Mouse (Mus musculus): ENCODE measurements at regions not wholly inside any gene's neighbourhood (a gene's known extent, or its start where the extent isn't known, plus 50 kb on each side); places are given as distances from the start of the nearest gene placed in this dataset.

GRCm38 (mm10) chr1:157009427-157009826, 70.0 kb upstream of the Ralgps2 start:
- Histone ChIP-seq H3K36me3 (no peaks in the 10 kb centered on the region), H3K27ac (no peak overlapping the region), H3K27me3 (no peaks in the 10 kb centered on the region), H3K9me3 (no peaks in the 10 kb centered on the region), H3K9ac (replicated peaks) (no peak overlapping the region), H3K4me2 (replicated peaks) (no peak overlapping the region), H3K4me1 (replicated peaks) (no peaks in the 10 kb centered on the region), H3K4me3 (replicated peaks) (no peak overlapping the region)
- no peak for ATAC-seq
- WGBS: 78% methylated on average over 9 of the region's 9 CpGs

DNA sequence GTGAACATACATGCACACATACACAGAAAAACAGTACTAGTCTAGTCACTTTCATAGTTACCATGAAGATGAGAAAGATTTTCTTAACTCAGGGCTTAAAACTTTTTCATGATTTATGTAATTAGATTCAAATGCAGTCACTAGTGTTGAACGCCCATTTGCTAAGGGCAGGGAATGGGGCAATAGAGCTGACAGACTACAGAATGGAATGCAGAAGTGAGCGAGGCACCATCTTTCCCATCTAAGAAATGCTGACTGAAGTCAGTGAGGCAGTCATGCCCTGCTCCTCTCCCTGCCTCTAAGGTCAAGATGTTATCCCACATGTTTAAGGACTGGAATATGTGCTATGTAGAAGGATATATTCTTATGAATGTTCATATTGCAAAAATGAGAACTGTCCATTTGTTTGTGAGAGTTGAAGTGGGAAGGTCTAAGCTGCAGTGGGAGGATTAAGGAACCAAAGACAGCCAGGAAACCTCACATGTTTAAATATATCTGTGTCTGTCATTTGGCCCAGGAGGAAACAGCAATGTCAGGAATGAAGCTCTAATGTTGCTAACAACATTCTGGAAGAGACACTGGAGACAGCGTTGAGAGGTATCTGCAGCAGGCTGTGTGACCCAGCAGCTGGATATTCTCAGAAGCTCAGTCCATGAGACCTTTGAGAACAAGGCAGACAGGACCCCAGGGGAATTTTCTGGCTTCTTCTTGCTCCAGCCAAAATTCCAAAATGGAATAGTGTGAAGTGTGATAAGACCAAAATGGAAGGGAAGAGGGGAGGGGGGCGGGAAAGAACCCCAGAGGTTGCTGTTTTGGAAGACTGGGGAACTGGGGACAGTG, 68.7 kb upstream of the Ralgps2 start:
- no peak overlapping the region for H3K9ac ChIP-seq (replicated peaks)
- WGBS: 93% methylated on average over 4 of the region's 4 CpGs
- no peaks in the 10 kb centered on the region for H3K4me1 ChIP-seq (replicated peaks)
- H3K4me3 ChIP-seq (replicated peaks): no peak overlapping the region
- no peaks in the 10 kb centered on the region for H3K36me3 ChIP-seq
- H3K4me2 ChIP-seq (replicated peaks): no peak overlapping the region
- no peaks in the 10 kb centered on the region for H3K27me3 ChIP-seq
- no peaks in the 10 kb centered on the region for H3K9me3 ChIP-seq
- ATAC-seq: no peak
- no peak overlapping the region for H3K27ac ChIP-seq

- no peak for ATAC-seq
Observed at GRCm38 (mm10) chr1:157004312-157005074, 65.1 kb upstream of the Ralgps2 start.

DNA sequence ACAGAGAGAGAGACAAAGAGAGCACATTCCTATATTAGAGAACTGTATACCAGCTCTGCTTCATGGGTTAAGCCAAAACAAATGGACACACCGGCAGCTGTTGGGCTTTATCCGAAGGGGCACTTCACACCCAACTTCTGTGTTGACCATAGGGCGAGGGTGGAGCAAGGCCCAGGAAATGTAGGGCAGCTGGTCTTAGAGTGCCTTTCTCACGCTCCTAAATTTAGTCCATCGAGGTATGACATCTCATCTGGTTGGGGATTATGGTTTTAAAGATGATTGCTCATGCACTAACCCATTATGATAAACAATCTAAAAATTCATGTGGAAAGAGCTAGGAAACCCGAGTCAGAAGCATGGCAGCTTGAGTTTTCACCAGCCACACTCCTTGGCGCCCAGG, 63.6 kb upstream of the Ralgps2 start:
- H3K9me3 ChIP-seq: no peaks in the 10 kb centered on the region
- no peak for ATAC-seq
- no peaks in the 10 kb centered on the region for H3K27me3 ChIP-seq
- peaks cover 14% of the 10 kb centered on the region for H3K4me1 ChIP-seq (replicated peaks)
- no peak overlapping the region for H3K4me3 ChIP-seq (replicated peaks)
- H3K36me3 ChIP-seq: no peaks in the 10 kb centered on the region
- no peak overlapping the region for H3K9ac ChIP-seq (replicated peaks)
- H3K27ac ChIP-seq: no peak overlapping the region
- H3K4me2 ChIP-seq (replicated peaks): no peak overlapping the region
- WGBS: 89% methylated on average over 7 of the region's 7 CpGs

More at GRCm38 (mm10) chr1:157004312-157005074, 65.1 kb upstream of the Ralgps2 start:
- Histone ChIP-seq H3K27me3 (no peaks in the 10 kb centered on the region), H3K4me2 (replicated peaks) (no peak overlapping the region), H3K9me3 (no peaks in the 10 kb centered on the region), H3K27ac (no peak overlapping the region), H3K4me3 (replicated peaks) (no peak overlapping the region), H3K36me3 (no peaks in the 10 kb centered on the region), H3K4me1 (replicated peaks) (peaks cover 6% of the 10 kb centered on the region), H3K9ac (replicated peaks) (no peak overlapping the region)
- 91% methylated on average over 16 of the region's 16 CpGs for WGBS

- no peak for ATAC-seq
- Histone ChIP-seq H3K4me2 (replicated peaks) (no peak overlapping the region), H3K27ac (no peak overlapping the region), H3K9me3 (no peaks in the 10 kb centered on the region), H3K36me3 (no peaks in the 10 kb centered on the region), H3K4me3 (replicated peaks) (no peak overlapping the region), H3K4me1 (replicated peaks) (peaks cover 22% of the 10 kb centered on the region), H3K9ac (replicated peaks) (no peak overlapping the region), H3K27me3 (no peaks in the 10 kb centered on the region)
- 94% methylated on average over 2 of the region's 2 CpGs for WGBS
Observed at GRCm38 (mm10) chr1:157002258-157002657, 62.8 kb upstream of the Ralgps2 start.

DNA sequence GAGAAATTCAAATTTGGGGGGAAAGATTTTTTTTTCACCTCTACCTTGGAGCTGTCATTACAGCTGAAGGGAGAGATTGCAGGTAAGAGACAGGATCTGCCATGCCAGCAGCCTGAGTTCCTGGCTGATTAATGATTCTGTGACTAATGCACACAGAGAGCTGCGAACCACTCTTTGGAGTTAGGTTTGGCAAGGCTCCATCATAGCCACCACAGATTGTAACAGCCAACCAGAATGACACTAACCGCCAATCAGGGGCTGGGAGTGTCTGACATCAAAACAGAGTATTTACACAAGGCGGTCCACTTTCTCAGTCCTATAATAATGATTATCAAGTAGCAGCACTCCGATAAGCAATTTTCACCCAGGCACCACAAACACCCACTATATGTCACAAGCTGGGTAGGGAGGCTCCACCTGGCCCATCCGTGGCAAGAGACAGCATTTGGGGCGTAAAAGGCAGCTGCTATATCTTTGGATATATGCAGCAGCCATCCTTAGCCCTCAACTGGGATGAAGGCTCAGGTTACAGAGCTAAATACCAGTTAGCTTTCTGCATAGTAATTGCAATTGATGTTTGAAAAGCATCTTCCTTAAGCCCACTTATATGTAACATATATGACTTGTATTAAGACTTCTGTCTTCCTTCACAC, 61.7 kb upstream of the Ralgps2 start:
- Histone ChIP-seq H3K36me3 (no peaks in the 10 kb centered on the region), H3K9me3 (no peaks in the 10 kb centered on the region), H3K4me3 (replicated peaks) (no peak overlapping the region), H3K4me1 (replicated peaks) (peaks cover 32% of the 10 kb centered on the region), H3K27ac (no peak overlapping the region), H3K9ac (replicated peaks) (no peak overlapping the region), H3K4me2 (replicated peaks) (no peak overlapping the region), H3K27me3 (no peaks in the 10 kb centered on the region)
- WGBS: 70% methylated on average over 6 of the region's 6 CpGs
- no peak for ATAC-seq

DNA sequence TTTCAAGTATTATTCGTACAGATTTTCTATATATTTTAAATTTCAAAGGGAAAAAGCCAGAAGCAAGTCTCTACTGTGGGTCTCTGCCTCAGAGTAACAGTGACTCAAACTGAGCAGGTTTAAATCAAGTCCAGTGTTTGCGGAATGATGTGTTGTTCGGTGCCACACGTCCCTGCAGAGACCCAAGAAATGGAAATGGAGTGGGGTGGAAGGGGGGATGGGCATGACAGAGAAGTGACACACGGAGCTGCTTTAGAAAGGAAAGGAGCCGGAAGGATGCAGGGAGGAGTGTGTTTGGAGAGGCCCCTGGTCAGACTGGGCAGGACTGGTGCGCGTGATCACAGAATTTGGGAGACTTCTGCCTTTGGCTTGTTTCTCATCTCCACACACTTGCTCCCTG, 60.5 kb upstream of the Ralgps2 start:
- Histone ChIP-seq H3K9ac (replicated peaks) (no peak overlapping the region), H3K4me1 (replicated peaks) (peaks cover 32% of the 10 kb centered on the region), H3K27ac (no peak overlapping the region), H3K27me3 (no peaks in the 10 kb centered on the region), H3K36me3 (no peaks in the 10 kb centered on the region), H3K9me3 (no peaks in the 10 kb centered on the region), H3K4me3 (replicated peaks) (no peak overlapping the region), H3K4me2 (replicated peaks) (no peak overlapping the region)
- 55% methylated on average over 8 of the region's 8 CpGs for WGBS
- ATAC-seq: no peak

DNA sequence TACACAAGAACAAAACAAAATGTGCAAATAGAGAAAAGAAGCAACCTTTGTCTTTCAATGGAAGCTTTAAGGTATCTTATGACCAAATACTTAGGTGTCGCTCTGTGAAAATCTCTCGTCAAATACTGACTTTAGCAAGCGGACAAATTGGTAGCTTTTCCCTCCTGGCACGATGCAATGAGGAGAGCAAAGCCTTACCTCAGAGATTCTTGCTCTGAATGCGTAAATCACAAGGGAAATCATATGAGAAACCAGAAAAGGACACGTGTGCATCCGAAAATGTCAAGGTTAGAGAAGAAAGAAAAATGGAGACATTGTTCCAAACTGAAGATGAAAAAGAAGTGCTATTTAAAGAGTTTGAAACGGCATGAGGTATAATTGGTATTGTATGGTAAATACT, 59.8 kb upstream of the Ralgps2 start:
- Histone ChIP-seq H3K4me2 (replicated peaks) (no peak overlapping the region), H3K4me1 (replicated peaks) (peaks cover 32% of the 10 kb centered on the region), H3K9ac (replicated peaks) (no peak overlapping the region), H3K4me3 (replicated peaks) (no peak overlapping the region), H3K27ac (no peak overlapping the region), H3K27me3 (no peaks in the 10 kb centered on the region), H3K9me3 (no peaks in the 10 kb centered on the region), H3K36me3 (no peaks in the 10 kb centered on the region)
- no peak for ATAC-seq
- WGBS: 87% methylated on average over 8 of the region's 8 CpGs

DNA sequence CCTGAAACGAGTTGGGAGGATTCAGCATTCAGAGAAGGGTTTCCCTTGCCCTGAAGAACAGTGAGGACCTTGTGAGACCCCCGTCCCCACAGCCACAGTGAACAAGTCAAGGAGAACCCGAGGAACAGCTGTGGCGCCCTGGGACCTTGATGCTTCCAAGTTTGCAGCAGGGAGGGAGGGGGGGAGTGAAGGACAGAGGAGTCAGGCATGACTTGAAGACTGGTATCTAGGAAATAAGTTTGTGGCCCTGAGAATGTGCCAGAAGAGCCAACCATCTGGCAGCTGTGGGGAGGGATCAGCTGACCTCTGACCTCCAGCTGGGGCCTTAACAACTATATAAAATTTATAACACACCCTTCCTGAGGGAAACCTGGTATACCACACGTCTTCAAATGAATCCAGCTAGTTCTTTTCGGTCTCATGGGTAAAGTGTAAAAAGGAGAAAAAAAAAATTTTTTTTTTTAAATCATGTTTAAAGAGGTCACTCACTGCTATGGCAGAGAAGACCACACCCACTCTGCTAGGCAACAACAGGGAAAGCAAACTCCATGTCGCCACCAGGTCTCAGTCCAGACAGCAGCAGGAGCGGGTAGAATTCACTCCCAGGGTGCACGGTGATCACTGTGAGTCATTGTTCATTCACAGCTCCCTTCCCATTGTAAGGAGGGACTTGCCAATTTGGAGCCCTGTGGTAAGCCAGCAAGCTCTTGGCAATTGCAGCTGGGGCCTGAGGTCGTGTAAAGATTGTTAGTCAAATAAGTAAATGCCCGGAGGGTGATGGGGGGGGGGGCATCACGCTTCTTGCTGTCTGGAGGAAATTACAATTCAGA, 58.3 kb upstream of the Ralgps2 start:
- H3K9me3 ChIP-seq: no peaks in the 10 kb centered on the region
- H3K4me2 ChIP-seq (replicated peaks): no peak overlapping the region
- ATAC-seq: peak; percentile 79
- H3K4me3 ChIP-seq (replicated peaks): no peak overlapping the region
- peak overlapping the region; percentile 69 for H3K27ac ChIP-seq
- H3K36me3 ChIP-seq: no peaks in the 10 kb centered on the region
- 20% methylated on average over 12 of the region's 12 CpGs for WGBS
- H3K4me1 ChIP-seq (replicated peaks): peaks cover 37% of the 10 kb centered on the region
- no peak overlapping the region for H3K9ac ChIP-seq (replicated peaks)
- H3K27me3 ChIP-seq: no peaks in the 10 kb centered on the region

- H3K27me3 ChIP-seq: no peaks in the 10 kb centered on the region
- no peak overlapping the region for H3K9ac ChIP-seq (replicated peaks)
- H3K9me3 ChIP-seq: no peaks in the 10 kb centered on the region
- H3K4me2 ChIP-seq (replicated peaks): no peak overlapping the region
- H3K36me3 ChIP-seq: no peaks in the 10 kb centered on the region
- WGBS: 35% methylated on average over 10 of the region's 10 CpGs
- ATAC-seq: peak; percentile 38; the same call in 1 of the 2 replicates
- H3K4me1 ChIP-seq (replicated peaks): peaks cover 44% of the 10 kb centered on the region
- peak overlapping the region; percentile 69 for H3K27ac ChIP-seq
- H3K4me3 ChIP-seq (replicated peaks): no peak overlapping the region
Observed at GRCm38 (mm10) chr1:156997033-156997432, 57.6 kb upstream of the Ralgps2 start.

- peak overlapping the region; percentile 69 for H3K27ac ChIP-seq
- H3K27me3 ChIP-seq: no peaks in the 10 kb centered on the region
- peaks cover 44% of the 10 kb centered on the region for H3K4me1 ChIP-seq (replicated peaks)
- no peak for ATAC-seq
- no peak overlapping the region for H3K4me3 ChIP-seq (replicated peaks)
- H3K4me2 ChIP-seq (replicated peaks): no peak overlapping the region
- no peaks in the 10 kb centered on the region for H3K9me3 ChIP-seq
- H3K9ac ChIP-seq (replicated peaks): no peak overlapping the region
- no peaks in the 10 kb centered on the region for H3K36me3 ChIP-seq
- 83% methylated on average over 10 of the region's 10 CpGs for WGBS
Observed at GRCm38 (mm10) chr1:156996084-156996880, 56.9 kb upstream of the Ralgps2 start.
